Mouse (Mus musculus) kidney, postnatal 36 days (tissue): ENCODE results near the gene Mrpl43.

Source experiments
- DNase-seq, 2 experiments: peaks; one replicate each; pipeline ENCODE4 v3.0.0; 2021 to 2022; ENCODE audit warnings: mixed read lengths in 2 of 2

Mrpl43 gene

DNA sequence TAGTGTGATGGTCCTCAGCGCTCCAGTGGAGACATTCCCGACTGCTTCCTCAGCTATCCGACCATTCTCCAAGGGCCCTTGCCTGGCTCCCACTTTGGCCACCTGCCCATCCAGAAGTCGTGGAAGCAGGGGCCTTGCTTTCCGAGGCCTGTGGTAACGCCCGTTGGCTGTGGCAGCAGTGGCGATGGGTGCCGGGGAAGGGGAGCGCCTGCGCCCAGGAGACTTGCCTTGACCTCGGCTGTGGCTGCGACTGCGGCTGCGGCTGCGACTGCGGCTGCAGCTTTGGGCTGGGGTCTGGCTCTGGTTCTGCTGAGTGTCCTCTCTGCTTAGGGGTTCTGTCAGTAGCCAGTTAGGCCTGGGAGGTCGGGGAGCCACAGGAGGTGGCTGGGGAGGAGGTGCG is 22.5 kb upstream of the Mrpl43 start:
- no peak for DNase-seq

DNA sequence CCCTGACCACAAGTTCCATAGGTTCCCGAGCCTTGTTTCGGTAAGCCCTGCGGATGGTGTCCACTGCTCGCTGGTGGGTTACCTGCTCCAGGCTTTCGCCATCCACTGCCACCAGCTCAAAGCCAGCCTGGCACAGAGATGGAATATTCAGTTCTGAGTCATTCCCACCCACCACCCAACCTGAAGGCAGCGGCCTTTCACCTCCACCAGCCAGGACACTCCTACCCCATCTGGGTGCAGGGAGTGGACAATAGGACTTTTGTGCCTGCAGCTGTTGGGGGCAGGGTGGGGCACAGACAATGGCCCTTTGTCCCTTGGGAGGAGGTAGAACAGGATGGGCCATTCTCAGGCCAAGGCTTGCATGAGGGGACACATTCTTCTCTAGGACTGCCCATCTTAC is 21.6 kb upstream of the Mrpl43 start:
- DNase-seq, result no peak

DNA sequence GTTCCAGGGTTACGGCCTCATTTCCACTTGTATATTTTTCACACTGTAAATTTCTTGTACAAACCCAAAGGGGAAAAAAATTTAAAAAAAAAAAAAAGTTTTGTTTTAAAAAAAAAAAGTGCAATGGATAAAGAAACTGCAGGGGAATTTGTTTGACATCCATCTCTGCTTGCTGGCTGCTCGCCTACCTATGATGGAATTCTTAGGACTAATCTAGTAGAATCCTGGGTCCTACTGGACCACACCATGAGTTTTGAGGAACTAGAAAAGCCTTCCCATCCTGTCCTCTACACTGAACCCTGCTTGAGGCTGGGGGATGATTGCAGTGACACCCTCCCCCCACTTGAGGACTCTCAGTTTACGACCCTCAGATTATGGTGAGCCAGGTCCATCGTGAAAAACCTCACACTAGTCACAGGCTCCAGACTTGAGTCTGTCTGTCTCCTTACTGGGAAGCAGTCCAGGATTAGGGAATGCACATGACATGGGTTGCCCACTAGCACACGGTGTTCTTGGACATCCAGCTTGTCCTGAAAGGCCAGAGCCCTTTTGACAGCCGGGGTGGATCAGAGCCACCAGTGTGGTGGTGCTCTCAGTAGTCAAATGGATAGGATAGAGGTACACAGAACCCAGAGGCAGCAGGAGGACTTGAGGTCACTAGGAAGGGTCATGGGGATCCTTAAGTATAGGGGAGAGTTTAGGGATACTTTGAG is 20.9 kb upstream of the Mrpl43 start:
- DNase-seq, result no peak

DNA sequence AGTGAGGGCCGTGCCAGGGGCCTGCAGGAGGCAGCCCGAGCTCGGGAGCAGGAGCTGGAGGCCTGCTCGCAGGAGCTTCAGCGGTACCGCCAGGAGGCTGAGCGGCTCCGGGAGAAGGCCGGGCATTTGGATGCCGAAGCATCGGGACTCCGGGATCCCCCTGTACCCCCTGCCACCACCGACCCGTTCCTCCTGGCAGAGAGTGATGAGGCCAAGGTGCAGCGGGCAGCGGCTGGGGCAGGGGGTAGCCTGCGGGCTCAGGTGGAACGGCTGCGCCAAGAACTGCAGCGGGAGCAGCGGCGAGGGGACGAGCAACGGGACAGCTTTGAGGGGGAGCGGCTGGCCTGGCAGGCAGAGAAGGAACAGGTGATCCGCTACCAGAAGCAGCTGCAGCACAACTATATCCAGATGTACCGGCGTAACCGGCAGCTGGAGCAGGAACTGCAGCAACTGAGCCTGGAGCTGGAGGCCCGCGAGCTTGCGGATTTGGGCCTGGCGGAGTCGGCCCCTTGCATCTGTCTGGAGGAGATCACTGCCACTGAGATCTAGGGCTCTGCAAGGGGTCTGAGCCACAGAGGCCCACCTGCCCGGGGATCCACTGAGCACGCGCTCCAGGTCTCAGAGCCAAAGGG is 19.8 kb upstream of the Mrpl43 start:
- no peak for DNase-seq

DNA sequence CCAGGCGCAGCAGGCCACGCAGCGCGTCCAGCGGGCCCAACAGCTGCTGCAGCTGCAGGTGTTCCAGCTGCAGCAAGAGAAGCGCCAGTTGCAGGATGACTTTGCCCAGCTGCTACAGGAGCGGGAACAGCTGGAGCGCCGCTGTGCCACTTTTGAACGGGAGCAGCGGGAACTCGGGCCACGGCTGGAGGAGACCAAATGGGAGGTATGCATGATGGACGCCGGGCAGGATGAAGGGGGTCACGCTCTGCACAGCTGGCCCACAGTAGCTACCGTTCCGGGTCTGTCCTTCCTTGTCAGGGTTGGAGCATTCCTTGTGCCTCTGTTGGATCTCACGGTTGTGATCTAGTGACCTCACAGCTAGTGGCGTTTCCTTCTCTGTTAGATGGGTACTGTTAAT is 18.5 kb upstream of the Mrpl43 start:
- no peak for DNase-seq

DNA sequence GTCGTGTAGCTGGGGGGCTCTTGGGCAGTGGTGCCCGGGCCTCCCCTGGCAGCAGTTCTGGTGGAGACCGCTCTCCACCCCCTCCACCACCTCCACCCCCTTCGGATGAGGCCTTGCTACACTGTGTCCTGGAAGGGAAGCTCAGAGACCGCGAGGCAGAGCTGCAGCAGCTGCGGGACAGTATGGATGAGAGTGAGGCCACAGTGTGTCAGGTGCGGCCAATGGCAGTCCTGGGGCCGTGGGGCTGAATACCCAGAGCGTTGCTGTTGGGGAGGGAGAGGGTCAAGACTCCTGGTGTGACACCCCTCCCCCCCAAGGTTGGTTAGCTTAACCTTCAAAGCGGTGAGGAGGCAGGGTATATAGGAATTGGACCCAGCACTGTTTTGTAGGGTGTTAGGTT is 17.8 kb upstream of the Mrpl43 start:
- no peak for DNase-seq

DNA sequence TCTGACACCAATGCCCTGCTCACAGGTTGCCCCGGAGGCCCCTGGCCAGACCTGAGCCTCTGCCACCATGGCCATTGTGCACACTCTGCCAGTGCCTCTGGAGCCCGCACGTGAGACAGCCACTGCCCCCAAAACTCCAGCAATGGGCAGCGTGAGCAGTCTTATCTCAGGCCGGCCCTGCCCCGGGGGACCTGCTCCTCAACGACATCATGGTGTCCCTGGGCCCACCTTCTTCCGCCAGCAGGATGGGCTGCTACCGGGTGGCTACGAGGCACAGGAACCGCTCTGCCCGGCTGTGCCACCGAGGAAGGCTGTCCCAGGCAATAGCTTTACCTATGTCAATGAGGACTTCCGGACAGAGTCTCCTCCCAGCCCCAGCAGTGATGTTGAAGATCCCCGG is 15.1 kb upstream of the Mrpl43 start:
- DNase-seq, result no peak

DNA sequence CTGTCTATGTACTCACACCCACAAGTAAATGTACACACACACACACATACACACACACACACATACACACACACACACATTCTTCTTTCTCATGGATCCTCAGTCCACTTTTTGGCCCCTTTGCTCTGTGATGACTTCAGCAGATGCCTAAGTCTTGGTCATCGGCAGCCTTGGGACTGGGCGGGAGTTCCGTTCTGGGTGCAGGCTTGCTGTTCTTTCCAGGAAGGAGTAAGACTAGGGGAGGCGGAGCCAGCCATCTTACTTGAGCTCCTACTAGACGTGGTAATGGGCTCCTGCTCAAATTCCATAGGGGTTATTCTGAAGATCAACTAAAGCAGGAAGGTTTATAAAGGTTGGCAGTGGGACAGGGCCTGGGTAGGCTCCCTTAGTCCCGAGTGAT is 14.1 kb upstream of the Mrpl43 start:
- DNase-seq, result peak; percentile 69 to 74

DNA sequence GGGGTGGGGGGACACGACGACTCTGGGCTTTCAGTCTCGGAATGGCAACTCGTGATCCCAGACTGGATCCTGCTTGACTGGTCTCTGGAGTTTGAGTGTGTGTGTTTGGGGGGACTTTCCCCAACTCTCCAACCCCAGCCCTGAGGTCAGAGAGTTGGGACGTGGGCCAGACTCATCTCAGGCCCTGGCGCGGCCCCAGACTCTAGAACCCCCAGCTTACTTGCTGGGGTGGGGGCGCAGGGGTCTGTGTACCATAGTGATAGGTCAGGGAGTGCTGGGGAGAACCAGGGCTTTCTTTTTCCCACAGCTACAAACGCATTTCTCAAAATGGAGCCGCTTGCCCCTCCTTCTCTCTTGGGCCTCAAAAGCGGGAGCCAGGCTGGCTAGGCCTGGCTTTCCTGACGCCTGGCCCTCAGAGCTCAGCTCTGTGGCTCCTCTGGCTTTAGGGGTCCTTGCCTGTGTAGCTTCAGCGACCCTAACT is 12.1 kb upstream of the Mrpl43 start:
- peak; percentile 19 to 42 for DNase-seq

DNA sequence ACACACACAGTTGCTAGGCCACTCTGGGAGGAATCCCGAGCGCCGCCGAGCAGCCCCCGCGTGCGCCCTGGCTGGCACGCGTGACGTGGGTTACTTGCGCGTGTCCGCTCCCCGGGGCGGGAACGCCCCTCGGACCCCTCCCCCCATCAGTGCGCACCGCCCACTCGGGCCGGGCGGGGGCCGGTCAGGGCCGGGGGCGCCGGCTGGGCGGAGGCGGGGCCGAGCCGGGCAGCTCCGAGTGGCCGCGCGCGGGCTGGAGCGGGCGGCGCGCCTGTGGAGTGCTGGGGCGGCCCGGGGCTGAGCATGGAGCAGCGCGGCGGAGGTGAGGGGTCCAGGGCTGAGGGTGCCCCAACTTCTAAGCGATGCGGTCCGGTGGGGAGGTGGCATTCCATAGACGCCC is 11.7 kb upstream of the Mrpl43 start:
- DNase-seq, result peak; percentile 88 to 92

DNA sequence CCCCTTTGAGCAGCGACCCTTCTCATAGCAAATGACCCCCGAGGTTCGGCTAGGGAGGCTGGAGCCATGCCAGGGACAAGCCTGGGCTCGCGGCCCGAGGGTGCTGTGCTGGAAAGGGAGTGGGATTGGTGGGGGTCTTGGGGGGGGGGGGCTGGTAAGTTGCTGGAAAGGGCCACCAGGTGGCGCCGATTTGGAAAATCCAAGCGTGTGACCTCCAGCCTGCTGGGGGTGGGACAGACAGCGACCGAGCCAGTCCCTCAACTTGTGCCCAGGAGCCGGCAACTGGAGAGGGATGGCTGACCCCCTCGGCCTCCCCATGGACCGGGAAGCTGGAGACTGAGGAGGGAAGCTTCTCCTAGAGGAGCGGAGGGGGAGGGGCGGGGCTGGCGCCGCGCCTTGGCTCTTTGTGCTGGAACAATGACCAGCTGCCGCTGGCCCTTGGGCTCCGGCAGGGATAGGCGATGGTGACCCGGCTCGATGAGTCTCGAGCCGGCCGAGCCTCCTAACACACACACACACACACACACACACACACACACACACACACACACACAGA is 11.1 kb upstream of the Mrpl43 start:
- peak; percentile 90 to 94 for DNase-seq

DNA sequence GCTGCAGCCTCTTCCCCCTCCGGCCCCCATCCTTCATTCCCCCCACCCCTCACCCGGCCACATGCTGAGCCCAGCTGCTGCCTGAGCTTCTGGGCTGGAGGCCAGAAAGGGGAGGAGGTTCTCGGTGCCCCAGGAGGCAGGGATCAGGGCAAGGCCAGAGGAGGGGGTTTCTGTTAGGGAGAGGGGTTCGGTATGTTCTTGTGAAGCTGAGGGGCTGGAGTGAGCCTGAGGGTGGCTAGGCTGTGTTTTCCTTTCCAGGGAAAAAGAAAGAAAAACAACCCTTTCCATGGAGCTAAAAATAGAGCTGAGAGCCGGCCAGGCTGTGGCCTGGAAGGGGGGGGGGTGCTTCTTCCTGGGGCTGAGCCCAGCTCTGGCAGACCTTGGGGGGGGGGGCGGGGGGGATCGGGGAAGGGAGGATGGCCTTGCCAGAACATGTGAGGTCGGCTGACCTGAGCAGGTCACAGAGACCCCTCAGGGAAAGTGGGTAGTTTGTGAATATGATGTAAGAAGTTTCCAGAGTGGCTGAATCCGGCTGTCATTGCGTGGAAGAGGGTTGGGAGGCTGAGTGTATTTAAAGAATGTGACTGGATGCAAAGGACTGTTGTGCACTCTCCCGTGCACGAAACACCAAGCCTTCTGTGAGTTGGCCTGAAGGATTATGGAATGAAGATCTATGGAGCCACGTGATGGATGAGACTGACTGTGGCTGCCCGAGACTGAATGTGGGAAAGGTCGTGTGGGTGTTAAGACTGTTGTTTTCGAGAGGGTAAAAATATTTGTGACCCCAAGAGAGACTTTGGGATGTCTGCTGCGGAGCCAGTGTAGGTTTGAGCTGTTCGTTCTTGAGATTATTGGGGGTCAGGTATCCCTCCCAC is 10.3 kb upstream of the Mrpl43 start:
- DNase-seq, result peak; percentile 94

DNA sequence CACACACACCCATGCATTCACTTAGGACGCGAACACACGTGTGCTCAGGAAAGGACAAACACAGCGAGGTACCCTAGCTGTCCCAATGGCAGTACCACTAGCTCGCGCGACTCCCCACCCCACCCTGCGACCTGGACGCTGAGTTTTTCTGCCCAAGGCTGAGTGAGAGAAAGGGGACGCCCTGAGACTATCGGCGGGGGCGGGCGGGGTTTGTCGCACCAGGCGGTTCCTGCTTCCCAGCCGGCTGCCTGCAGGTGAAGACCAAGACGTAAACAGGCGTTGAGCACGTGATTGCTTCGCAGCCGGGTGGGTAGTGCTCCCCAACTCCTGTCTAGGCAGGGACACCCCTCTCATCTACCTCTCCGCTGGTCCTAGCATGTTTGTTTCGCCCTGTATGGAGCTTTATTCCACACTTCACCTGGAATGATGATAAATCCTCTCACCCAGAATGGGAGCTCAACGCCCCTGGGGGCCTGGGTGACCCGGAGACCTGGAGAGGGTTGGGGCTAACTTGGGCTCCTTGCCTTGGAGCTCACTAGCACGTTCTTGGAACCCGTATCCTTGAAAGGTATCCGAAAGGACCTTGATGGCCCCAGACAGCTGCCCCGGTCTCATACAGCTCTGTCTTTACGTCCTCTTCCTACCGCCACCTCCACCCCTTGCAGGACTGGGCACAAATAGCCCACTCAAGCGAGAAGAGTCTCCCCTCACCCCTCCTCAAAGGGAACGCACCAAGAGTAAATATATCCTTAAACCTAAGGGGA is 9.5 kb upstream of the Mrpl43 start:
- DNase-seq, result peak; percentile 78 to 82

DNA sequence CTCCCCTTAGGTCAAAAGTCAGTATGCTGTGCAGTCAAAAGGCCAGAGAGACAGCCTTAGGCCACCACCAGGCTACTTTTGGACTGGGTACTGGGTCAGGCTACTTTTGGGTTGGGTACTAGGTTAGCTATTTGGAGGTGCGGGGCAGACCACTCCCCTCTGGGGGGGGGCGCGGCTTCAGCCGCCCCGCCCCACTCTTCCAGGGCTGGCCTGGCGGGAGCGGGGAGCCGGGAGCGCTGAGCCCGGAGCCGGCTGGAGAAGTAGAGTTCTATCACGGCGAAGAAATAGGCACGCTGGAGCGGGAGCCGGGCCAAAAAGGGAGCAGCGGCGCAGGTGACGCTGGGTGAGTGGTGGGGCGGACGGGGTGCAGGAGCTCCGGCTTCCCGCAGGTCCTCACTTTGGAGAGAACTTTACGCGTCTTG is 8.8 kb upstream of the Mrpl43 start:
- peak; percentile 86 to 90 for DNase-seq

DNA sequence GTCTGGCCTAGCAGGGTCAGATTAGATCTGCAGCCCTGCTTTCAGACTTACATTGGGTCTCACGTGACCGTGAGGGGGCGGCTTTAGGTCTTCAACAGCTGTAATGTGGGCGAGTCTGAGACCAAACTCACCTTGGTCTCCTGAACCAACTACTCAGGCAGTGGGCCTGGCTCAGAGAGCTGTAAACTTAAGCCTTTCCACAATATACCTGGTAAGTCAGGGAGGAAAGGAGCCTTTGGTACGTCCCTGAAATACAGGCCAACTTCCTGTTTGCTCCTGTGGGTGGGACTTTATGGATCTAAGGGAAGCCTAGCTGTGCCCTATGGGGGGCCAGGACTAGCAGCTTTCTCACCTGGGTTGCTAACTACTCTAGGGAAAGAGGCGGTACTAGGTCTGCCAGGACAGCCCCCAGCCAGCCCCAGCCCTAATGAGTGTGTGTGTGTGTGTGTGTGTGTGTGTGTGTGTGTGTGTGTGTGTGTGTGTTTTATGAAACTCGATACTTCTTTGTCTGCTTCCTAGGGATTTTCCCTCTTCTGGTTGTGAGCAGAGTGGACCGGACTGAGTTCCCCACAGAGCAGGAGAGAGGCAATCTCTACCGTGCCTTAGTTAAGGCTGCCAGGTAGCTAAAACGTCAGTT is 8.2 kb upstream of the Mrpl43 start, which contains the start of gene Lzts2:
TSS of gene Lzts2 (plus strand) at position 80 of the 637 bp plus-strand sequence.
- peak in 1 of 2 experiments; percentile 45 for DNase-seq

DNA sequence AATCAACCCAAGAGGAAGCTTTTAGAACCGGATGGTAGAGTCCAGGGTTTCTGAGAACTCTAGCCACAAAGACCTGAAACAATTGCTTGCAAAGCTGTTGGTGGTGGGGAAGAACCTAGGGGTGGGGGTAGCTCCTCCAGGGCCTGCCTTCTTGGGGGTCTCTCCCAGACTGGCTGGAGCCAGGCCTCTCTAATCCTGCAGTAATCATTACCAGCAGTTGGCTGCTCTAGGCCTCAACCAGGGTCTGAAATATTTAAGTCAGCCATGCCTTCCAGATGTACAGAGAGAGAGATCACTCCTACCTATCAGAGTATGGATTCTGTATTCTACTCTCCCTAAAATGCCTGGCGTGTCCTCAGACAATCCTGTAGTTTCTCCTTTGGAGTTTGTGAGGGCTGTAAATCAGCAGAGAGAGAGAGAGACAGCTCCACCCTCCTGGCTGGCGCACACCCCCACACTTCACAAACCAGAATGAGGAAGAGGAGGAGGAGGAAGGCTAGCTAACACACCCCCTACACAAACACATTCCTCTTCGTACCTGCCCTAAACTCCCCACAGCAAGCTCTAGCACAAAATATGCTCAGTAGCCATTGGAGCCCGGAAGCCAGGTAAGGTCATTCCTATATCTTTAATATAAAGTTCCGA is 7.5 kb upstream of the Mrpl43 start:
- DNase-seq, result no peak

DNA sequence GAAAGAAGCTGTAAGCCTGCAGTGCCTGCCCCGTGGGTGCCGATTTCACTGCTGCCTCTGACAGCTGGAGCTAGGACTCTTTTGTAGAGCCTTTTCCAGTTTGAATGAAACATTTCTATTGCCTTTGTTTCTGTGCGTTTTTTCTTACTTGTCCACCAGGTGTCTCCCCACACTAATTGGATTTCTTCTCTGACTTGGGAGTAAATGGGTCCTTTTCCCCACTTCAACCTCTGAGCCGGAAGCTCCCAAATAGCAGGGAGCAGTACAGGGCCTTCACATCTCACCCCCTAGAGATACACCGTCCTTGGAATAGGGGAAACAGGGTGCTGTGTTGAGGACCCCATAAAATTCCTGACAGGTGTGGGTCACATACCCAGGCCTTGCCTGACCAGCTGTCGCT is 6.4 kb upstream of the Mrpl43 start:
- DNase-seq, result peak; percentile 43 to 50

DNA sequence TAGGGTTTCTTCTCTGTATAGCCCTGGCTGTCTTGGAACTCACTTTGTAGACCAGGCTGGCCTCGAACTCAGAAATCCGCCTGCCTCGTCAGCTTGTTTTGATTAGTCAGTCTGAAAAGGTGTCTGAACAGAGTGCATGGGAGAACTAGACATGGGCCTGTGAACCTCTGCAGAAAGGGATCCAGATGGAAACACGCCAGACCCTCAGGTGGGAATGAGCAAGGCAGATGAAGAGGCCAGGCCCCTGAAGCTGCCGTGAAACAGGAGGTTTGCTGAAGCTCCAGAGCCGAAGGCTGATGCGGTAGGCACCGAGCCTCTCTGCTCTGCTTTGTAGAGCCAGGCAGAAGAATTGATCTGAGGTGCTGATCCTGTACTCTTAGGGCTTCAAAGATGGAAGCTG is 6.0 kb upstream of the Mrpl43 start:
- DNase-seq, result no peak

DNA sequence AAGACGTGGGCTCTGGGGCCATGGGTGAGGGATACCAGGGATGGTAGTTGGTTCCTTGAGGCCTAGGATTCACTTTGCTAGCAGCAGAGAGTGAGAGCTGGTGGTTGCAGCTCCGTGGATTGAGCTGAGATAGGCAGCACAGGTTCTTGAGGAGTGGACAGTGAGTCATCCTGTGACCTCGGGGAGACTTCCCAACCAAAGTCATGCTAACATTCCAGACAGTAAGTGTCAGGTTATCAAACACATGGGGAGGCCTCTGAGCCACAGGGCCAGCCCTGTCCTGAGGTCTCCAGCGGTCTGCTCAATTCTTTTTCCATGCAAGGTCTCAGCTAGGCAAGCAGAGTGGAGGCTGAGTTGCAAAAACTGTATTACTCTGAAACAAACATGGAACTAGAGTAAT is 4.4 kb upstream of the Mrpl43 start:
- no peak for DNase-seq

DNA sequence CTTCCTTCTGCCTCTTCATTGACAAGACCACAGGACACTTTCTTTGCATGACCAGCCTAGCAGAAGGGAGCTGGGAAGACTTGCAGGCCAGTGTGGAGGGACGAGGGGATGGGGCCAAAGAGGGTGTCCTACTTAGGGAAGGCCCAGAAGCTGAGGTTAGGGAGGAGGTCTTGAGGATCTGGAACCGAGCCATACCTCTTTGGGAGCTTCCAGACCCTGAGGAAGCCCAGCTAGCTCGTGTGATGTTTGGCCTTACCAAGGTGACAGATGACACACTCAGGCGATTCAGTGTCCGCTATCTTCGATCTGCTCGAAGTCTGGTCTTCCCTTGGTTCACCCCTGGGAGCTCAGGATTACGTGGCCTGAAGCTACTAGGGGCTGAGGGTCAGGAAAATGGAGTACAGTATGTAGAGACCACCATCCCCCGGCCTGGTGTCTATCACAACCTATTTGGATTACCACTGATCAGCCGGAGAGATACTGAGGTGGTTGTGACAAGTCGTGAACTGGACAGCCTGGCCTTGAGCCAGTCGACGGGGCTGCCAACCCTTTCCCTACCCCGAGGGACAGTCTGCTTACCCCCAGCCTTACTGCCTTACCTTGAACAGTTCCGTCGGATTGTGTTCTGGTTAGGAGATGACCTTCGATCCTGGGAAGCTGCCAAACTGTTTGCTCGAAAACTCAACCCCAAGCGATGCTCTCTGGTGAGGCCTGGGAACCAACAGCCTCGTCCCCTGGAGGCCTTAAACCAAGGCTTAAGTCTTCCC is 1.4 kb upstream of the Mrpl43 start:
- DNase-seq, result peak; percentile 88 to 89

DNA sequence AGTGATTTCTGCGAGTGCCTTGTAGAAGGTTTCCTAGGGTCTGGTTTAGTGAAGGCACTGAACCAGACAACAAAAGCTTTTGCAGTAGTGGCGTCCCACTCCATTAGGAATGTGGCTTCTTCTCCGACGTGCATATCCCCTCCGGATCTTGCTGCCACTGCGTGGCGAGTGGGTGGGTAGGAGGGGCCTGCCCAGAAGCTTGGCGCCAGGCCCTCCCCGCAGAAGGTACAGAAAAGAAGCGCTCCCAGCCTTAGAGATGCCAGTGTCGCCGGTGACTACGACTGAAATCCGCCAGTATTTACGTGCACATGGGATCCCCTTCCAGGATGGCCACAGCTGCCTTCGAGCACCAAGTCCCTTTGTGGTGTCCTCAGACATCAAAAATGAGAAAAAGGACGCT is 779 bp upstream of the Mrpl43 start:
- DNase-seq, result no peak
